Mouse (Mus musculus) c-Kit-positive CD71-negative TER-119-negative erythroid progenitor cells, embryonic 14.5 days (primary cell): ENCODE results near the gene Ahsg.
"Not testable (repeated sequence)": the region's sequence is repeated elsewhere in the genome, so short reads cannot be mapped to it uniquely, and the experiment has no call there.

ENCODE experiments used
- DNase-seq: peaks from one replicate; pipeline ENCODE4 v3.0.0-alpha.2; 2013; ENCODE audit warnings: low read depth

Ahsg gene

GRCm38 (mm10) chr16:22939120-22939695, 48.1 kb downstream of the Ahsg start:
- no peak for DNase-seq

- DNase-seq: not testable (repeated sequence)
Observed at GRCm38 (mm10) chr16:22941825-22942476, 50.9 kb downstream of the Ahsg start.

- DNase-seq: no peak
Observed at GRCm38 (mm10) chr16:22947371-22947770, 56.3 kb downstream of the Ahsg start.
